Mouse (Mus musculus) stomach, postnatal 0 days (tissue): ENCODE results near the gene Itgam.

Source experiments
- CTCF ChIP-seq: IDR thresholded peaks from 2 replicates; pipeline ENCODE4 v1.5.1; 2016; ENCODE audit warnings: antibody characterized with exemption, low read depth, mild to moderate bottlenecking, moderate library complexity
- EP300 ChIP-seq: optimal IDR thresholded peaks from 2 replicates; pipeline ENCODE3; 2016; ENCODE audit warnings: antibody characterized with exemption

DNA sequence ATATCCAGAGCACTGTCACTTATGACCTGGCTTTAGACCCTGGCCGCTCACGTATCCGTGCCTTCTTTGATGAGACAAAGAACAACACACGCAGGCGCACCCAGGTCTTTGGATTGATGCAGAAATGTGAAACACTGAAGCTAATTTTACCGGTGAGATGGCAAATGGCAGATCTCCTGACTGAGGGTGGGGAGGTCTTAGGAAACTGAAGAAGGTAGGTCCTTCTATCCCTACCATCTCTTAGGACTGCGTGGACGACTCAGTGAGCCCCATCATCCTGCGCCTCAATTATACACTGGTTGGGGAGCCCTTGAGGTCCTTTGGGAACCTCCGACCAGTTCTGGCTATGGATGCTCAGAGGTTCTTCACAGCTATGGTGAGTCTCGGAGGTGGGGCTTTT, 49.7 kb downstream of the Itgam start:
- TF ChIP-seq EP300 (no peak), CTCF (no peak)
